Mouse (Mus musculus) adrenal gland, adult 2 months (tissue): ENCODE data around the gene Rasgef1a. TPM values are rescaled to one million over a fixed set of nuclear protein-coding genes. Genes with fewer than 3 reads are reported as not detected.

Source experiments
- DNase-seq: peaks from one replicate; pipeline ENCODE4 v3.0.0; 2021
- polyA plus RNA-seq: library from polyadenylated mRNA; depleted of rRNA; stranded (reverse); fragments of >200 nt; gene quantifications from 2 replicates; pipeline ENCODE4 v1.2.3, GENCODE M21; 2012
- total RNA-seq, 2 experiments: library from RNA; stranded (reverse); gene quantifications; 2 replicates each; pipeline ENCODE4 v1.2.3; 2021

Rasgef1a gene
- total and polyA plus RNA-seq, 3 experiments: 0.07 to 0.31 (median 0.20) TPM

DNA sequence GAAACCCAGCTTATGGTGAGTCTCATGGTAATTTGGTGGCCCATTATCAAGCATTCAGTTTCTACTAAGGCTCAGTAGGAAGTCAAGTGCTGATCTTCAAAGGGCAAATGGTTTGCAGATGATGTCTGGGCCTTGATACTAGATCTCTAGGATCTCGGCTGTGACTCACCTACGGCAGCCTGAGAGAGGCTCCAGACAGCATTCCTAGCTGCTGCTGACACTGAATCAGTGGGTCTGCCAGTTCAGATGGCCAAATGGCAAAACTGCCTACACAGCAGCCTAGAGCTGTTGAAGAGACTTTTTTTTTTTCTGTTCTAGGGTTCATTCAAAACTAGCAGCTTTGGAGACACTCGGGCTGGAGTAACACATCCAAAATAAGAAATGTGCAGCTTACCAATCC, 15.8 kb downstream of the Rasgef1a start:
- DNase-seq: no peak

DNA sequence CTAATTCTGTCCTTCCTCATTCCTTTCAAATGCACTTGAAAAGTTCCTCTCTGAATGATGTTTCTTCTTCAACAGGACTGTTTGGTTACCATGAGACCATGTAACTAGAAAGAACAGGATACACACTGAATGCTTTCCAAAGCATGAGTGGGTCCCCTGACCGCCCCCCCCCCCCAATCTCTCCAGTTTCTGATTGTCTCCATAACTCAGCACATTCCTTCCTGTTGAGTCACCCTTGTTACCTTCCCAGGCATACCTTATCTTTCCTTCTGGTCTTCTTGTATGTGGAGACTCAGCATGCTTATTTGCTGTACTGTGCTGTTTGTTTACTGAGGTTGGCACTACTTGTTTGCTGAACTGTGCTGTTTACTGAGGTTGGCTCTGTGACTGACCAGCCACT, 20.2 kb downstream of the Rasgef1a start:
- no peak for DNase-seq

DNA sequence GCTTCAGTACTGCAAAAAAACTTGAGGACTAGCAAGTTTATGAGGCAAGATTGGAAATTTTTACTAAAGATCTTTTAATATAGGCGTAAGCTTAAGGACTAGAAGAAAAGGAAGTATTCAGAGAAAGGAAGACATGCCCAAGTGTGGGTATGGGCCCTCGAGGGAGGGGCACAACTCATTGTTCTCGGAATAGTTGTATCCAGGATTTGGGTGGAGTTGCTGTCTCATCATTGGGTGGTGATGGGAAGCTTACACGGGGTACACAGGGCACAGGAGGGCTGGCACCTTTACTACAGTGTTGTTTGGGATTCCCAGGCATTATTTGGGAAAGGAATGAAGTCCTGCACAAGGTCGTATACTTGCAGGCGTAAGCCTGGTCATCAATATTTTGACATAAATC, 24.4 kb downstream of the Rasgef1a start:
- DNase-seq: no peak

DNA sequence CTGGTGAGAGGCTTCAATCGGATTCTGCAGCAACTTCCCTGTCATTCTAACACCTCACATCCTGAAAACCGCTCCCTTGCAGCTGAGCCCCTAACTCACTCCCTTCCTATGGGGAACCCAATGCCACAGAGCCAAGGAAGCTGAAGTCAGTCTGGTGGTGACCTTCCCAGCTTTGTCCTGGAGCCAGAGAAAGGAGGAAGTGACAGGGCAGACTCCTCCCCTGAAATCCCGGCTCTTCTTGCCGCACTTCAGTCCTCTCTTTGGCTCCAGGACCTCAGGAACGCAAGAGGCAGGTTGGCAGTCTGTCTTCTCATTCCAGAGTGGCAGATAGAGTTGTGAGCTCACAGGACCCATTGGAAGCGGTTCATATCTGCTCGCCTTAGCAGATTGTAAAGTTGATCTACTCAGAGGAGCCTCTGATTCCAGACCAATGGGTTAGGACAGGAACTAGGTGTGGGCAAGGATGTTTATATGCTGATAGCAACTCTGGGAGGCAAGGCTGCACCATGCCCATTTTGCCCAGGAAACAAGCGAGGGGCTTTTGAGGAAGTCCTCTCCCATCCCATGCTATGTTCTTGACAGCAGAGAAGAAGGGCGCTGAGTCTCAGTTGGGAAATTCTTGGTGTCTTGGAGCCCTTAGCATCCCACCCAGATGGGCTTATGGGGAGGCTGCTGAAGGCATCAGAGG, 25.0 kb downstream of the Rasgef1a start:
- DNase-seq: no peak

DNA sequence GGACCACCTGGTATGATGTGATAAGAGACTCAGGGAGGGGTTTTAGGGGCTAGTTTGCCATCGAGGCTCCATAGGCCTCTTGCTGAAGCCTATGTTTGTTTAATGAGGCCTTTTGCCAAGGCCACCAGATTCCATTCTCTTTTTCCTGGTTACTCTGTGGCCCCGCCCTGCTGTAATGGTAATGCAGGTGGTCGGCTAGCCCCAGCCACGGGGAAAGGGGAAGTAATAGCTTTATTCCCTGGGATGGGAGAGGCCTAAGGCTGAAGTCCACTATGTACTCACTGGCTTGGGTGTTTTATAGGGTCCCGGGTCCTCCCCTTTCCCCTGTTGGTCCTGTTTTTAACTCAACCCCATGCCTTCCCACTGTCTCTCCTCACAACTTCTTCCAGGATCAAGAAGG, 25.6 kb downstream of the Rasgef1a start:
- DNase-seq: no peak

DNA sequence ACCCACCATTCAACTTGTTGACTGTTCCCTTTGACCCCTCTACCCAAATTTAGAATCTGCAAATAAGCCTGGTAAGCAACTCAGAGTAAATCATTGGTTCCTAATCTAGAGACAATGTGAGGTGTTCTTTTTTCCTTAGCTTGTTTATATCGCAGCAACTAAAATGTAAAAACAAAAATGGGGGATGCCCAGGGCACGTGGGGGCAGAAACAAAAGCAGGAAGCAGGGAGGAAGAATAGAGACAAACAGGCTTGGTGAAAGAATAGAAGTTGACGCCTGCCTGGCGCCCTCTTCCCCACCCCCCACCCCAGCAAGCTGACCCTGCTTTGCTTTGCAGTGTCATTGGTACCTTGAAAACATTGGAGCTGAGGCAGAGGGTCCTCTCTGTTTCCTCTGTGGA, 33.9 kb downstream of the Rasgef1a start:
- DNase-seq: no peak

DNA sequence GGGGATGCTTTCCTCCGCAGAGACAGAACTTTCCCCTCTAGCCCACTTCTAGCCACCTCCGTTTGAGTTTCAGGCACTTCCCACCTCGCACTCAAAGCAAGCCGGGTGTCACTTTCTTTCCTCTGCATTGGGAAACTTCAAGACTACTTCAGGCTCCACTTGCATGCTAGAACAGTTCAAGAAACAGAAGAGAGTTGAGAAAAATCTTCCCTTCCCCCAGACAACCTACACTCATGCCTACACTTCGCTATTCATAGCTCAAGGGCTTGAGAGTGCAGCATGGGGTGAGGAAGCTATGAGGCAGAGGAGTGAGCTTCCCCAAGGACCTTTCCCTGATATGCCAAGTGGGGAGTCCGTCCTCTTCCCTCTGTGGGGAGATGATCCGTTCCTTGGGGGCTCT, 34.7 kb downstream of the Rasgef1a start:
- no peak for DNase-seq

DNA sequence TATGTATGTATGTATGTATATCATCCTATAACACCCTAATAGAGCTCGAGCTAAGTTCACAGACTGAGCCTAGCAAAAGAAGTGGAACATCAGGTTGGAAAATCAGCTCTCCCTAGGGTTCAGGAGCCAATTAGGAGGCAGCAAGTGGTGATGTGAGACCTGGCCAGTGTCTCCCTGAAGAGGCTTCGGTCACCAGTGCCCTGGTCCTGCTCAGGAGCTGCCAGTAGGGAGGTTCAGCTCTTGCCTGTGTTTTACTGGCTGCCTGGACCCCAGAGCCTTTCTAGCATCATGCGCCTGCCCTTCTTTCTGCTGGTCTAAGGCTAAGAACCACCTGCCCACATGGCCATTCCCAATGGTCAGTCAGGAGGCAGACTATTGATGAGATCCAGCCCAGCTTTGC, 35.3 kb downstream of the Rasgef1a start:
- no peak for DNase-seq

DNA sequence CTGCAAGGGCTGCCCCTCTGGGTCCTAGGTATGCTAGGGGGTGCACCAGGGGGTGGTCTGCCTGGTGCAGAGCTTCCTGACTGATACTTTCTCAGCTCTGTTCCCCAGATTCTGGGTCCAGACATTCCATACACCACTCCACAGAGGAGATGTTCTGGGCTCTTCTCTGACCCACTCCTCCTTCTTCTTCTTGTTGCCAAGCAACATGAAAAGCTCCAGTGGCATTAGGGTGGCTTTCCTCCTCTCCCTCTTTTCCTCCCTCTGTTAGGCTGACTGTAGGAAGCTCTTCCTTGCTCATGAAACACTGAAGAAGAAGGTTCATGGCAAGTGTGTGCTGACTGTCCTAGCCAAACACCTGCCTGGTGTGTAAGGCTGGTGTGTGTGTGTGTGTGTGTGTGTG, 35.7 kb downstream of the Rasgef1a start:
- DNase-seq: no peak

DNA sequence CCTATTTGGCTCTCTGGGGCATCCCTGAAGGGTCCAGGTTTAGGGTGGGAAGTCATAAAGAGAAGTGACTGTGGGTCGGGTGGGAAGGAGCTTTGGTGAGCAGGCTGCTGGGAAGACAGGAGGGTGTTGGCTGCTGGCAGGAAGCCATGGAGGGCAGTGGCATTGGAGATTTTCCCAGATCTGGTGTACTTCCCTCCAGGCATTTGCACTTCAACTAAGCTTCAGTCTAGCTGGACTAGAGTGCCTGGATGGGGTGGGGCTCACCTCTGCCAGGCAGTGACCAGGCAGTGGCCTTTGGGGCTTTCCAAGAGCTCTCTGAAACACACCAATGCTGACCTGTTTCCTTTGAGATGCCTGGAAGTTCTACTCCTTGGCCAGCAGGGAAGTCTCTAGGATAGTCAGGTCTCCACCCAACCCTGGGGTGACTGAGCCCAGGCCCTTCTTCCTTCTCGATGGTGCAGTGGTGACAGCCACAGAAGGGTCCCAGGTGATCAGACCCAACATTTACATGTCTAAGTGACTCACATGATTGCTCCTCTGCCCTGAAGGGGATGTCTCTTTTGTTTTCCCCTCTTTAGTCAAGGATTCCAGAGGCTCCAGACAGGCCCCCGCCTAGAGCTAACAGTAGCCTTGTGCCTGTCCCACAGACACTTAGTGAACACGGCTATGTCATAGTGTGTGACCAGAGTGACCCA, 36.7 kb downstream of the Rasgef1a start:
- DNase-seq: peak; percentile 11

DNA sequence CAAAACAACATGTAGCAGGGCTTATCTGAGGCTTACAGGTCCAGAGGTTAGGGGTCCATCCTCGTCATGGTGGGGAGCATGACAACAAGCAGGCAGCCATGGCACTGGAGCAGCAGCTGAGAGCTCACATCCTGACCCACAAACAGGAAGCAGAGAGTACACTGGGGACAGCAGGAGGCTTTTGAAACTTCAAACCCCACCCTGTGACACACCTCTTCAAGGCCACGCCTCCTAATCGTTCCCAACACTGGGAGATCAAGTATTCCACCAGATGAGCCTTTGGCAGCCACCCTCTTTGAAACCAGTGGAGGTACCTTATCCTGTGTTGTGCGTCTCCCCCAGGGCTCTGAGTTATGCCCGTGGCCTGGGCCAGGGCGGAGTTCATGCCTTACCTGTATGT, 38.5 kb downstream of the Rasgef1a start:
- DNase-seq: no peak

DNA sequence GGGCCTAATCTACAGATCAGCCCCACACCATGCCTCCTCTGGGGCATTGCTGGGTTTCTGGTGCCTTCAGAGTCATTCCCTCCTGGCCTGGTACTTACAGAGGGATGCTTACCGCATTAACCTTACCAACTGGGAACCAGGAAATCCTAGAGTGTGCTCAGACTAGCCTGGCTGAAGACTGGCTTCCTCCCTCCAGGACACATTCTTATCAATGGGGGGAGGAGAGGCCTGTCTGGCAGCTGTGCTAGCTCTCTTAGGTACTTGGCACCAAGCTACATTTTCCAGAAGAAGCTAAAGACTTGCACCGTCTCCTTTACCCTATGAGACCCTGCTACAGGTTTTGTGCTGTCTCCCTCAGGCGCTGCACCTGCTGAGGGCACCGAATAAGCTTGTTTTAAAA, 40.2 kb downstream of the Rasgef1a start:
- DNase-seq: no peak

DNA sequence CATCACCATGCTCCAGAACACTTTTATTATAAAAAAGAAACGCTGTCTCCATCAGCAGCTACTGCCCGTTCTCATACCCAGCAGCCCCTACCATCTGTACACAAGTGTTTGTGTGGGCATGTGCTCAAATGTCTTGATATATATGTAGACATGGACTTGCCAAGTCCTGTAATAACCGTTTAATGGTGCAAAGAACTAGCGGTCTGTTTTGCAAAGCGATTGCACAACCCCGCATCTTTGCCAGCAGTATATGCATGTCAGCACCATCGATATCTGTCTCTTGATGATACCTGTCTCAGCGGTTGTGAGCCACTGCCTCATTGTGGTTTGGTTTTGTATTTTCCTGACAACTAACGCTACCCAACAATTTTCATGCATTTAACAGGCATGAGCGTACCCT, 44.0 kb downstream of the Rasgef1a start:
- DNase-seq: no peak

DNA sequence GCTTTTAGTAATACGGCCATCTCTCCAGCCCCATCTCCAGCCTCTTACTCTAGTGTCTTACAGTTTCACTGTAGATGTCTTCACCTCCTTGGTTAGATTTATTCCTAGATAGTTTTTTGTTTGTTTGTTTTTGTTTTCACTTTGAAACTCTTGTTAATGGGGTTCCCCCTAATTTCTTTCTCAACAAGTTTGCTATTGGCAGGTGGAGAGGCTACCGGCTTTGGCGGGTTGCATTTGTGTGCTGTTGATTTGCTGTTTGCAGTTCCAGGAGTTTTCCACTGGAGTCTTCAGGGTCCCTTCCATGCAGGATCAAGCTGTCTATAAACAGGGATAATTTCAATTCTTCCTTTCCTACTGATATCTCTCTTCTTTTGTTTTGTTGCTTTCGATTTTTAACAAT, 50.0 kb downstream of the Rasgef1a start:
- DNase-seq: no peak

DNA sequence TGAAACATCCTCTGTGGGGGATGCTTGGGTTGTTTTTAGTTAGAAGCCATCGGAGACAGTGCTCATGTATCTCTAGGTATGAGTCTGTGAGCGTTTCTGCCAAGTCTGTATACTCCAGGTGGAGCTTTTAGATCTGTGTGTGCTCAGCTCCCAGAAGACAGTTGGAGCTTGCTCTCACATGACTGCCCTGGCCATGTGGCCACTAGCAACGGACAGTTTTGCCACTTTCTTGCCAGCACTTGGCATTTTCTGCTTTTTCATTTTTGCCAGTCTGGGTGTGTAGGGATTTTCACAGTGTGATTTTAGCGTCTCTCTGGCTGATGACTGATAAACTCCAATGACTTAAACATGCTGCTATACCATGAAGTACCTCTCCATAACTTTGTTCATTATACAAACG, 52.0 kb downstream of the Rasgef1a start:
- DNase-seq: no peak

DNA sequence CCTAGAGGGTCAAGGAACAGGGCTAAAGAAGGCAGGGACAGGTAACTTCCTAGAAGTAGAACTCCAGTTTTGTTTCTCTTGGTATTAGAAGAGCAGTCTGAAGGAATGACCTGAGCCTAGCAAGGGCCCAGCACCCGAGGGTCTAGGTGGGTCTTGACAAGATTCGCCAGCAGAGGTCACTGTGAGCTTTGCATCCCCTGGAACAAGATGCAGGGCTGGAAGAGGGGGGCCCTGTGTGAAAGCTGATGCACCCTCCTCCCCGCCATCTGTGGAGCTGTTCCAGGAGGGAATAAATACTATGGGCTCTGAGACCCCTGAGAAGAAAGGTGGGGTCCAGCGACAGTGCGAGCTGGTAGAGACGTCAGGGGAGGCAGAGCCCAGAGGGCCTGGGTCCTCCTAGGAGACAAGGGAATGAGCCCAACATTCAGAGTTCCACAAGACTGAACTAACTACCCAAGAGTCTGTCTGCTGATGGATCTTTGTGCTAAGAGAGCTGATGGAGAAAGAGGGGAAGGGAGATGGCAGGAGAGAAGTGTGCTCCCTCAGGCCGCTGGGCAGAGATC, 53.8 kb downstream of the Rasgef1a start:
- no peak for DNase-seq

DNA sequence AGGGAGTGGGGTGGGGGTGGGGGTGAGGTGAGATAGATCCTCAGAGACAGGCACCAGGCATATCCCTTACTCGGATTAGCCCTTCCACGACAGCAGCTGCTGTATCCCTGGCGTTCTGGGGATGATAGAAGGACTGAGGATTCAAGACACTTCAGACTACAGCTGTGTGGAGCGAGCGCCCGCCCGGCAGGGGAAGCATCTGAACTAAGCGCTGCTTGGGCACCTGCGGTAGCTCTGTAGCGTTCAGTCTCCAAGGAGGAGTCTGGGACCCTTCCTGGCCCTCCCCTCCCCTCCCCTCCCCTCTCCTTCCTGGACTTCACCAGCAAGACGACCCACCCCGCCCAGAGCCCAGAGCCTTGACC, 54.6 kb downstream of the Rasgef1a start:
- no peak for DNase-seq

DNA sequence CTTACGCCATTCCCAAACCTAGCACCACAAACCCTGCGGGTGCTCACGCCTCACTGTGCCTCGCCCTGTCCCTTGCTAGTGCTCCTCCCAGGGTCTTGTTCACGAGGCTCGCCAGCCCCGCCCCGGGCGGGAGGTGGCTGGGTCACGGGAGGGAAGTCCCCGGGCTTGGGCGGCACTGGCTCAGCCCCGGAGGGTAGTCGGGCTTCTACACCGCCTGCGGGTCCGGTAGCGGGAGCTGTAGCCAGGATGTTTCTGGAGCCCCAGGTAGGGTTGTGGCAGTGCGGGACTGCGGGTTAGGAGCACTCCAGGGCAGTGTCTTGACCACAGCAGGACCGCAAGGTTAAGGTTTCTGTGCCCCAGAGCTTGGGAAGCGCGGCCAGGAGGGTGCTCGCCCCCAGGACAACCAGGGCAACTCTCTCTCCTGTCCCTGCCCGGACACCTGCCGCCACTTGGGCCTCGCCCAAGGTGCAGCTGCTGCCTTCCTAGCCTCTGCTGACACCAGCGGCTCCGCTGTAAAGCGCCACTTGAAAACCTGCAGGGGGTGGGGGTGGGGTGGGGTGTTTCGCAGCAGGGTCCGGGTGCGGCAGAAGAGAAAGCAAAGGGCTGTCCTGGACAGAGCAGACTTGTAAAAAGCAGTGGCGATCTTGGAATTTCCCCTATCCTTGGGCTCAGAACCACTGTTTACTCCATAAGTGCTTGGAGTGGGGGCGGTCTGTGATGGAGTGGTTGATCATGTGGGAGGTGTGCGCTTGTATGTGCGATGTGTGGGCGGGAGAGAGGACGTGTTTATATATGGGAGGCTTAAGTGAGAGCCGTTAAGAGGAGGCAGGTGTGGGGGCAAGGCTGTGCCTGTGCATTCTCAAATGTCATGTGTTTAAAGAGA, 55.2 kb downstream of the Rasgef1a start:
- DNase-seq: peak; percentile 52

DNA sequence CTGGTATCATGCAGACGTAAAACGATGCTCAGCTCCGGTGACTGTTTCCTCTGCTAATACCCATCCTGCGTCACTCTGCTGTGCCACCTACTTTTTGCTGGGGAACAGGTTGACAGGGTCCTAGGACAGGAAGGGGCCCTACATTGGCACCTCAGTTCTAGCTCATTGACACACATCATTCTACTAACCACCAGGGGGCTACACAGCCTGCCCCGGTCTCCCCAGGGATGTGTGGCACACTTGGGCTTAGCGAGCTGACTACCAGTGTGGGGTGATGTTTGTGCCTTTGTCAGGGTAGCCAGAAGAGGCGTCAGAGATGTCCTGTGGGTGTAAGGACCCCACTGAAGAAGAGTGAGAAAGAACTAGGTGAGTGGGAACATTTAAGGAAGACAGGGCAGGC, 56.5 kb downstream of the Rasgef1a start:
- DNase-seq: no peak

DNA sequence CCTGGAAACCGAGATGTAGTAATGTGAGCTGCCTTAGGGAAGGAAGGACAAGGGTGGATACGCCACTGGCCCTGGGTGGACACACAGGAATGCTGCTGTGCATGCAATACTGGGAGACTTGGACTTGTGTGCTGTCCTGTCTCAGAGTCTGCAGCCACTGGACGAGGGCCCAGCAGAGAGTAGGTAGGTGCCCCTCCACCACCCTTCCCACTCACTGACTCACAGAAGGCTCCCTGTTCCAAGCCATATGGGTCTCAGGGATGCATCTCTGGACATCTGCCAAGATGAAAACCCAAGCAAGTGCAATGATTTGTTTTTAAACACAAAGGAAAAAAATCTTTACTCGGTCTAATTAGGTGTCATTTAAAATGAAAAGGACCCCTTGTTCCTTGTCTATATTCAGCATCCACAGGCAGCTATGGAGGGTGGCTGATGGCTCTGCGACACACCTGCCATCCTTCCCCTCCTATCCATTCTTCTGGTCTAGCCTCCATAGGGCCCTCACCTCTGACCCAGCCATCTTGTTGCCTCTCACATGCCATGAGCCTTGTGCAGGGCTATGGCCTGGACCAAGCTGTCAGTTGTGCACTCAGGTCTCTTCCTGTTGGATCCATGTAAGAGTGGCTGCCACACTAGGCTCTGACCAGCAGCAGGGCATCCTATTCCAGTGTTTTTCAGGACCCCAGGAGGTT, 59.2 kb downstream of the Rasgef1a start:
- DNase-seq: no peak

DNA sequence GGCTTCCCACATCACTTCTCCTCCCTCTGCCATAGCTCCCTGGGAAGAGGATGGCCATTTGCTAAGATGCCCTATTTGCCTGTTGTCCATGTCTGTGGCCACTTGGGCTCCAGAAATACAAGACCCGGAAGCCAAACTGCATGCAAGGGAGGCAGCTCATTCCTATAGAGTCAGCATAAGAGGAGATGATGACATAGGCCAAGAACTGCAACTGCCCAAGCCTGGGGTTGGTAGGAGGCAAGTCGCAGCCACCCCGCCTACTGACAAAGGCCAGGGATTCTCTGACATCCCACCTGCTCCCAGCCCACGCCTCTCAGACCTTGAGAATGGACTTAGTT, 59.7 kb downstream of the Rasgef1a start:
- no peak for DNase-seq

DNA sequence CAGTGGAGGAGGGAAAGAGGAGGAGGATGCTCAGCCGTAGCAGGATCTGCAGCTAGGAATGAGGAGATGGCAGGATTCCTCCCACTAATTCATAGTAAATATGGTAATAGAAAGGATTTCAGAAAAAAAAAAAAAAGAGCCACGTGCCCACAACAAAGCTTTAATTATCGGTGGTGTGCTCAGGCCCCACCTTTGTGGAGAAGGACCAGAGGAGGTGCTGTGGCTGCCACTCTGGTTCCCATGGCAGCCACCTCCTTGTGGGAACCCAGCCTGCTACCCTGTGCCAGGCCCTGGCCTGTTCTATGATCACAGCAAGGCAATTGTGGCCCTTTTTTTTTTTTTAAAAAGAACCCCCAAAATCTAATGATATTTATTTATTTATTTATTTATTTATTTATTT, 60.2 kb downstream of the Rasgef1a start:
- DNase-seq: no peak
